Mouse (Mus musculus) neural tube, embryonic 14.5 days (tissue): ENCODE measurements around the gene Ap1m2. TPM values are rescaled to one million over a fixed set of nuclear protein-coding genes. Genes with fewer than 3 reads are reported as not detected.
A peak's percentile ranks its signal among the peaks of the same experiment; 100 is the strongest.

Source experiments
- ATAC-seq: fragments of 200-750 bp; cut with Nextera tagmentation; 2 replicates; pipeline ENCODE4 v1.8.0; 2017; ENCODE audit warnings: low read depth, mild to moderate bottlenecking, moderate TSS enrichment, moderate library complexity
- H3K27ac ChIP-seq: fragments of 300-500 bp; sonication (generic); 2 replicates; pipeline ENCODE4 v1.5.1; 2014; ENCODE audit warnings: low read depth, mild to moderate bottlenecking, control low read depth, low read length, moderate library complexity, mixed read lengths
- H3K27me3 ChIP-seq: fragments of 300-500 bp; sonication (generic); 2 replicates; pipeline ENCODE4 v1.6.1; 2014; ENCODE audit warnings: low read length; ENCODE audit not compliant: control insufficient read depth, insufficient read depth
- H3K36me3 ChIP-seq: fragments of 300-500 bp; sonication (generic); 2 replicates; pipeline ENCODE4 v1.6.1; 2014; ENCODE audit warnings: low read length, mixed read lengths; ENCODE audit not compliant: control insufficient read depth, insufficient read depth
- H3K4me1 ChIP-seq: fragments of 300-500 bp; sonication (generic); 2 replicates; pipeline ENCODE4 v1.6.1; 2014; ENCODE audit warnings: low read length; ENCODE audit not compliant: control insufficient read depth, insufficient read depth
- H3K4me2 ChIP-seq: fragments of 300-500 bp; sonication (generic); 2 replicates; pipeline ENCODE4 v1.6.1; 2014; ENCODE audit warnings: mild to moderate bottlenecking, low read depth, low read length, control low read depth
- H3K4me3 ChIP-seq: fragments of 300-500 bp; sonication (generic); 2 replicates; pipeline ENCODE4 v1.5.1; 2014; ENCODE audit warnings: low read depth, low read length, control low read depth, mixed read lengths
- H3K9ac ChIP-seq: fragments of 300-500 bp; sonication (generic); replicated peaks from 2 replicates; pipeline ENCODE4 v1.6.1; 2014; ENCODE audit warnings: low read depth, mild to moderate bottlenecking, control low read depth, low read length, mixed read lengths
- H3K9me3 ChIP-seq: fragments of 300-500 bp; sonication (generic); 2 replicates; pipeline ENCODE4 v1.6.1; 2016; ENCODE audit warnings: low read length; ENCODE audit not compliant: control insufficient read depth
- WGBS: fragments of 180-500 bp; shearing (Covaris S2); extraction: QIAGEN DNeasy Blood & Tissue Kit; methylation state at CpG from one replicate; pipeline ENCODE4 v1.1.7; 2014; 5-methylcytosine and 5-hydroxymethylcytosine counted together
- polyA plus RNA-seq: library from polyadenylated mRNA; unstranded; fragments of >200 nt; fragmentation: Nextera tagmentation; extraction: Ambion mirVana; gene quantifications from 2 replicates; pipeline ENCODE4 v1.2.1, GENCODE M21; 2014

The Ap1m2 gene
- polyA plus RNA-seq, 1 experiment from 2014 or later: 2.3 TPM

DNA sequence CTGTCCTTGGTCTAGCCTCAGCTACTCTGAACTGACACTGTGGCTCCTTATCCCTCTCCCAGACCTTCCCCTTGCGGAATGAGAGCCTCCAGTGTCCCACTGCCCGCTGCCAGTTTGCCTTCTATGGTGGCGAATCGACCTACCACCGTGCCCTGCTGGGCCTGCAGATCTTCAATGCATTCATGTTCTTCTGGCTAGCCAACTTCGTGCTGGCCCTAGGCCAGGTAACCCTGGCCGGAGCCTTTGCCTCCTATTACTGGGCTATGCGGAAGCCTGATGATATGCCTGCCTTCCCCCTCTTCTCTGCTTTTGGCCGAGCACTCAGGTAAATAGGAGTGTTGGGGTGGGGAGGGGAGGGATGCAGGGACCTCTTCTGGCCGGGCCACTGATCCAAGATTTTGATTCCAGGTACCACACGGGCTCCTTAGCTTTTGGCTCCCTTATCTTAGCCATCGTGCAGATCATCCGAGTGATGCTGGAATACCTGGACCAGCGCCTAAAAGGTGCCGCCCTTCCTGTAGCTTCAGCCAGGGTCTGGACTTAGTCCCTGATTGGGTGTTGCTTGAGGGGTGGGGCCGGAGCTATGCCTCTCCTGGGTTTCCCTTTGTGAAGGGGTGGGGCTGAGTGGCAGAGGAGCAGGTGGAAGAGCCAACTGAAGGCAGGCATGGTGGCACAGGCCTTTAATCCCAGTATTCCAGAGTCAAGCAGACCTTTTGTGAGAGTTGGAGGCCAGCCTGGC, 34.7 kb upstream of the Ap1m2 start:
- H3K27ac ChIP-seq: no peak overlapping the region
- no peak overlapping the region for H3K4me2 ChIP-seq
- peaks cover 38% of the 10 kb centered on the region for H3K36me3 ChIP-seq
- no peak overlapping the region for H3K4me3 ChIP-seq
- no peaks in the 10 kb centered on the region for H3K27me3 ChIP-seq
- WGBS: 74% methylated on average over 16 of the region's 16 CpGs
- H3K9me3 ChIP-seq: no peaks in the 10 kb centered on the region
- no peak overlapping the region for H3K9ac ChIP-seq
- H3K4me1 ChIP-seq: no peaks in the 10 kb centered on the region
- no peak for ATAC-seq

DNA sequence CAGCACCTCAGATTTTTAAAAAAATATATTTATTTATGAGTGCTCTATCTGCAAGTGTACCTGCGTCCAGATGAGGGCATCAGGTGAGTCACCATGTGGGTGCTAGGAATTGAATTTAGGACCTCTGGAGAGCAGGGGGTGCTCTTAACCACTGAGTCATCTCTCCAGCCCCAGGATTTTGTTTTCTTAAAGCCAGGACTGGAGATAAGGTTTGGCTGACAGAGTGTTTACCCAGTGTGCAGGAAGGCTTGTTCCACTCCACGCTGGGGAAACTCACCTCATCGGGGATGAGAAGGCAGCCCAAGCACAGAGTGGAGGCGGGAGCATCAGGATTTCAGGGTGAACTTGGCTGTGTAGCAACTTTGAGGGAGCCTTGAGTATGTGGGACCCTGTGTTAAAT, 28.3 kb upstream of the Ap1m2 start:
- WGBS: 93% methylated on average over 4 of the region's 4 CpGs
- Histone ChIP-seq H3K27me3 (no peaks in the 10 kb centered on the region), H3K4me1 (no peaks in the 10 kb centered on the region), H3K4me3 (no peak overlapping the region), H3K9ac (no peak overlapping the region), H3K9me3 (no peaks in the 10 kb centered on the region), H3K36me3 (peaks cover 19% of the 10 kb centered on the region; the same call in 1 of the 2 replicates), H3K27ac (no peak overlapping the region), H3K4me2 (no peak overlapping the region)
- ATAC-seq: no peak

DNA sequence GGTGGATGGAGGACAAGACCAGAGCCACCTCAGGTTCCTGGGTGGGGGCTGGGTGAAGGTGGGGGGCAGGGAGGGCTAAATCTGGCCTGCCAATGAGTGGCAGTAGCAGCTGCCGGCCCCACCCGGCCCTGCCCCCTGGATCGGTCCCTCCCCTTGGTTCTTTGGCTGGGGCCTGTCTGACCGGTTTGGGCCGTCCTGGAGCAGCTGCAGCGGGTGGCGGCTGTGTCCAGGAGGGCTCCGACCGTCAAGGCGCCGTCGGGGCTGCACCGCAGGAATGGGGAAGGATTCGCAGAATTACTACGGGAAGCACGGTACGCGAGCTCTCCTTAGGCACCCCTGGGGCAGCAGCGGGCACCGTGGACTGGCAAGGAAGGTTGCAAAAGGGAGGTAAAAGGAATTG, 25.5 kb upstream of the Ap1m2 start:
- ATAC-seq: no peak
- Histone ChIP-seq H3K4me3 (no peak overlapping the region), H3K9ac (no peak overlapping the region), H3K9me3 (no peaks in the 10 kb centered on the region), H3K27me3 (no peaks in the 10 kb centered on the region), H3K4me1 (peaks cover 4% of the 10 kb centered on the region; the same call in 1 of the 2 replicates), H3K4me2 (no peak overlapping the region), H3K36me3 (peaks cover 8% of the 10 kb centered on the region; the same call in 1 of the 2 replicates), H3K27ac (no peak overlapping the region)
- 17% methylated on average over 20 of the region's 20 CpGs for WGBS

DNA sequence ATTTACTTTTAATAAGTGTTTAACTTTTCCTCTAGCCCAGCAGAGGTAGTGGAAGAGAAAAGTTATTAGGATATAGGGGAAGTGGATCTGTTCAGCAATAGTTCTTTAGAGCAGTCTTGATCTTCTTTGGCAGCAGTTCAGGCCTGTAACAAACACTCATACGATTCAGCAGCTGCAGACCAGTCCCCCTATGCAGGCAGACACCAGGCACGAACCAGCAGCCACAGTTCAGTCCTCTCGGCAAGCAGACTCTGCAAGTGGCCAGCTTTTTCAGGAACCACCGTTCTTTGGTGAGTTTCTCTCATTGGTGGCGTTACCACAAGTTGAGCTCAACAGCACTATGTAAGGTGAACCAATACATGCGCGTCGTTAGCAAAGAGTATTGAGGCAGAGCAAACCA, 24.4 kb upstream of the Ap1m2 start:
- H3K9ac ChIP-seq: no peak overlapping the region
- no peak overlapping the region for H3K4me3 ChIP-seq
- H3K27ac ChIP-seq: no peak overlapping the region
- H3K36me3 ChIP-seq: no peaks in the 10 kb centered on the region
- no peaks in the 10 kb centered on the region for H3K9me3 ChIP-seq
- H3K27me3 ChIP-seq: no peaks in the 10 kb centered on the region
- no peak overlapping the region for H3K4me2 ChIP-seq
- H3K4me1 ChIP-seq: peaks cover 6% of the 10 kb centered on the region; the same call in 1 of the 2 replicates
- no peak for ATAC-seq
- 86% methylated on average over 8 of the region's 8 CpGs for WGBS

DNA sequence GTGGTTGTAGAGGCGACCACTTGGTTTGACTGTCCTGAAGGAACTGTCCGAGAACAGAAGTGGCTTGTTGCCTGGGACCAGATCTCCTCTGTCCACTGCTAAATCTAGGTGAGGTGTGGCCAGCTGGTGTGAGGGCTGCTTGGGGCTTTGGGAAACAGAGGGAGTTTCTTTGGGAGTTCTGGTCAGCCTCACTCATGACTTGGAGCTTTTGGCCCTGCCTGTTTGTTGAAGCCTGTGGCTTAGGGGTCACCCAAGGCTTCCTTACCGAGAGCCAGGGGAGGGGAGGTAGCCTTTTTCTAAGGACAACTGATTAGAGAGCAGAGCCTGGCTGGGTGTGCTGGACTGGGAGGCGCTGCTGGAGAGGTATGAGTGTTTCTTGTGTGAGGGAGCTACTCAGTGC, 23.3 kb upstream of the Ap1m2 start:
- no peak overlapping the region for H3K4me2 ChIP-seq
- 86% methylated on average over 4 of the region's 4 CpGs for WGBS
- no peak overlapping the region for H3K9ac ChIP-seq
- no peak for ATAC-seq
- no peaks in the 10 kb centered on the region for H3K27me3 ChIP-seq
- peaks cover 6% of the 10 kb centered on the region; the same call in 1 of the 2 replicates for H3K4me1 ChIP-seq
- no peak overlapping the region for H3K4me3 ChIP-seq
- H3K27ac ChIP-seq: no peak overlapping the region
- H3K9me3 ChIP-seq: no peaks in the 10 kb centered on the region
- no peaks in the 10 kb centered on the region for H3K36me3 ChIP-seq

DNA sequence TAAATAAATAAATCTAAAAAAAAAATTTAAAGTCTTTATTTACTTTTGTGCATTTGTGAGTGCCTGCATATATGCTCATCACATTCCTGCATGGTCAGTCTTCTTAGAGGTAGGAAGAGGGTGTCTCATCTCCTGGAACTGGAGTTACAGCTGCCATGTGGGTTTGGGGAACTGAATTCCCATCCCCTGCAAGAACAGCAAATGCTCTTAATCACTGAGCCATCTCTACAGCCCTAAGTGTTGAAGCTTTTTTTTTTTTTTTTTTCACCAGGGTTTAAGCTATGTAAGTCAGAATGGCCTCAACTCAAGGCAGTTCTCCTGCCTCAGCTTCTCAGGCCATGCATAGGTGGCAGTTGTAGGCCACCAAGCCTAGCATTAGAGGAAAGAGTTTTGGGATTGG, 22.6 kb upstream of the Ap1m2 start:
- no peaks in the 10 kb centered on the region for H3K27me3 ChIP-seq
- H3K36me3 ChIP-seq: no peaks in the 10 kb centered on the region
- no peak for ATAC-seq
- H3K4me2 ChIP-seq: no peak overlapping the region
- no peak overlapping the region for H3K27ac ChIP-seq
- H3K4me3 ChIP-seq: no peak overlapping the region
- H3K9ac ChIP-seq: no peak overlapping the region
- H3K4me1 ChIP-seq: peaks cover 6% of the 10 kb centered on the region; the same call in 1 of the 2 replicates
- H3K9me3 ChIP-seq: no peaks in the 10 kb centered on the region

DNA sequence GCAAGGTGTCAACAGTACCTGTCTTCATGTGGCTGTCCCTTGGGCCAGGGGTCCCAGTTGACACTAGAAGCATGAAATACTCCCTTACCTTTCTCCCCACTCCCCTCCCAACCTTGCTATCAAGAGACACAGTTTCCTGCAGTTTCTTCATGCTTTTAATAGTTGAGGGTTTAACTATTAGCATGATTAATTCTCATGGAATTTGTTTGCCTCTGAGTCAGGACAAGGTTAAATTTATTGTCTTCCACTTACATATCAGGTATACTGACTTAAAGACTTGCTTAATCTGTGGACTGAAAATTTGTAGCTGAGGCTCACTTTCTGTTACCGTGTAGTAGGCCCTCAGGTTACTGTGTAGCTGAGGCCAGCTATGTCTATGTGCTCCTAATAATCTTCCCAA, 21.4 kb upstream of the Ap1m2 start:
- ATAC-seq: no peak
- no peak overlapping the region for H3K27ac ChIP-seq
- no peak overlapping the region for H3K4me3 ChIP-seq
- no peak overlapping the region for H3K4me2 ChIP-seq
- peaks cover 6% of the 10 kb centered on the region; the same call in 1 of the 2 replicates for H3K4me1 ChIP-seq
- no peak overlapping the region for H3K9ac ChIP-seq
- H3K27me3 ChIP-seq: no peaks in the 10 kb centered on the region
- no peaks in the 10 kb centered on the region for H3K9me3 ChIP-seq
- 92% methylated on average over 1 of the region's 1 CpGs for WGBS
- no peaks in the 10 kb centered on the region for H3K36me3 ChIP-seq

DNA sequence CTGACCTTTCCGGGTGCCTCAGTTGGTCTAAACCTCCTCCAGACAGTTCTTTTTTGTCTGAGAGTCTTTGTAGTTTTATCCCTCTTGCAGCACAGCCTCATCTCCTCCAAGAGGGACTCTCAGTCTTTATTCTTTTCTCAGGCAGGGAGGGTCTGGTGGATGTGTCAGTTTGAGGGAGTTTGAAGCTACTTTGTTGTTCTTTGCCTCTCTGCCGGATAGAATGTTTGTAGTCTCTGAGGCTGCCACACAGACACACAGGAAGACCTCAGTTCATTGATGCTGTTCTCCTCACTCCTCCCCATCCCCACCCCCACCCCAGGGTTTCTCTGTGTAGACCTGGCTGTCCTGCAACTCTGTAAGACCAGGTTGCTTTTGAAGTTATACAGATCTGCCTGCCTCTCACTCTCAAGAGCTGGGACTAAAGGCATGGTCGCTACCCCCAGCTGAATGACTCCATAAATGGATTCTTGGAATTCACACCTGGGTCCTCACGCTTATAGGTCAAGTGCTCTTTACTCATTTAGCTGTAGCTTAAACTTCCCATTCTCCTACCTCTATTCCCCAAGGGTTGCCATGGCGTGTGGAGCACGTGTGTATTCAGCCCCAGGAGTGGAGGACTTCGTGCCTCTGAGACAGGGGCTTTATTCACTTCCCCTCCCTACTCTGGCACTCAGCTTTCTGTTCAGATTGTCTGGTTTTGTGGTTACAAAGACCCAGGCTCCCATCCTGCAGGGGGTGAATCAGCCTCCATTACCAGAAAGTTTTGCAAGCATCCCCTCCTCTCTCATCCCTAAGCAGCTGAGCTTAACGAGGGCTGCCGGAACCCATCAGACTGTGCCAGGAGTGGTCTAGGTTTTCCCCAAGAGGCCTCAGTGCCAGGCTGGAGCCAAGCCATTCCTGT, 20.3 kb upstream of the Ap1m2 start:
- WGBS: 26% methylated on average over 9 of the region's 9 CpGs
- Histone ChIP-seq H3K4me1 (peaks cover 6% of the 10 kb centered on the region; the same call in 1 of the 2 replicates), H3K36me3 (no peaks in the 10 kb centered on the region), H3K27me3 (no peaks in the 10 kb centered on the region), H3K9ac (0 out of 2 replicates have a peak overlapping the region, but pooled peaks have one; percentile 4), H3K4me3 (no peak overlapping the region), H3K9me3 (no peaks in the 10 kb centered on the region), H3K27ac (no peak overlapping the region), H3K4me2 (no peak overlapping the region)
- 0 out of 2 replicates have a peak, but pooled peaks have one; percentile 11 for ATAC-seq
